ENCODE assay signal across 23 mouse cellular contexts in the genomic region with DNA sequence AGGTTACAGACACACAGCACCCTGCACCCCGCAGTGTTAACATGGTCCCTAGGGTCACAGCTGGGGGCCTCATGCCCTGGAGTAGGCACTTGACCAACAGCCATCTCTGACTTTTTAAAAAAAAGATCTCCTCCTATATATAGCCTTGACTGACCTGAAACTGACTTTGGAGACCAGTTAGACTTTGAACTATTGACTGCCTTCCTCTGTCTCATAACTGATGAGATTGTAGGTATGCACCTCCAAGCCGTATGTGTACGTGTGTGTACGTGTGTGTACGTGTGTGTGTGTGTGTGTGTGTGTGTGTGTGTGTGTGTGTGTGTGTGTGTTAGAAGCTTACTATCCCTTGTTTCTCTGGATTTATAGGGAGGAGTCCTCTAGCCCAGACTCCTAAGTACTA. TPM values are rescaled to one million over a fixed set of nuclear protein-coding genes. Genes with fewer than 3 reads are reported as not detected.
DNase-seq lines count a peak whose midpoint lies in the region; ATAC-seq and TF ChIP-seq lines count a peak whose summit lies in the region.
"Had no signal": no experiment of that assay in that cellular context is flagged by ENCODE, and none has a peak within 500 bp of the region (broad histone marks: within the 10 kb centered on the region; RNA-seq: fewer than 3 reads in every experiment).

No protein-coding gene starts in this region.

- no peaks in the 10 kb centered on the region for H3K27me3 ChIP-seq in kidney, adult 2 months (replicated peaks; ENCODE audit: control insufficient read depth, insufficient read depth, low read length)
- no peaks in the 10 kb centered on the region for H3K27me3 ChIP-seq in intestine, embryonic 16.5 days (replicated peaks; ENCODE audit: control insufficient read depth, insufficient read depth, low read length)
- no peaks in the 10 kb centered on the region for H3K27me3 ChIP-seq in limb, embryonic 12.5 days
- H3K27me3 ChIP-seq in stomach, embryonic 15.5 days (replicated peaks): no peaks in the 10 kb centered on the region
- H3K27me3 ChIP-seq: forebrain, embryonic 15.5 days; liver, embryonic 15.5 days; megakaryocyte, embryonic 14.5 days; midbrain, embryonic 15.5 days; neural tube, embryonic 15.5 days; Patski had no signal

- H3K4me3 ChIP-seq in kidney, adult 2 months (ENCODE audit: insufficient read depth, low read depth, low read length): no peak overlapping the region
- H3K4me3 ChIP-seq in intestine, embryonic 16.5 days (ENCODE audit: low read length): no peak overlapping the region
- no peak overlapping the region for H3K4me3 ChIP-seq in limb, embryonic 12.5 days (replicated peaks)
- no peak overlapping the region for H3K4me3 ChIP-seq in stomach, embryonic 15.5 days (replicated peaks)
- H3K4me3 ChIP-seq: forebrain, embryonic 15.5 days; liver, embryonic 15.5 days; megakaryocyte, embryonic 14.5 days; midbrain, embryonic 15.5 days; neural tube, embryonic 15.5 days had no signal

- peak; percentile 71 for ATAC-seq in intestine, embryonic 16.5 days
- ATAC-seq in limb, embryonic 12.5 days (ENCODE audit: insufficient number of reproducible peaks, insufficient read depth, low FRiP score, low TSS enrichment, low read depth): no peak
- ATAC-seq in stomach, embryonic 15.5 days (ENCODE audit: insufficient read depth, low FRiP score, low read depth): no peak
- ATAC-seq: forebrain, embryonic 15.5 days; inflammation-experienced regulatory T-cells, adult 6 months; midbrain, embryonic 15.5 days; Patski had no signal

- no peak for DNase-seq in kidney, adult 2 months
- DNase-seq in kidney, adult 9 months: no peak
- no peak for DNase-seq in adrenal gland, postnatal 14 days
- DNase-seq in MN1 (ENCODE audit: low spot score): no peak
- DNase-seq: adrenal gland, postnatal 10 days; cerebellum, adult 11 months; kidney, postnatal 10 days; lung, postnatal 10 days; right cerebral cortex, postnatal 25 days; thymus, postnatal 25 days had no signal

- TF ChIP-seq CTCF in kidney, adult 2 months (conservative IDR thresholded peaks at IDR 0.05; ENCODE audit: insufficient read depth, insufficient read length, low read depth, low read length): no peak

- no peak for TF ChIP-seq POLR2A in kidney, adult 2 months (IDR thresholded peaks at IDR 0.05; ENCODE audit: low read depth, low read length)

- H3K4me1 ChIP-seq in kidney, adult 2 months (ENCODE audit: control insufficient read depth, insufficient read depth, low read length): peaks cover 32% of the 10 kb centered on the region
- H3K4me1 ChIP-seq in intestine, embryonic 16.5 days (ENCODE audit: control insufficient read depth, insufficient read depth, low read length): peaks cover 30% of the 10 kb centered on the region
- peaks cover 53% of the 10 kb centered on the region for H3K4me1 ChIP-seq in limb, embryonic 12.5 days (replicated peaks)
- peaks cover 33% of the 10 kb centered on the region for H3K4me1 ChIP-seq in stomach, embryonic 15.5 days

- H3K27ac ChIP-seq in kidney, adult 2 months (ENCODE audit: insufficient read depth, low read depth, low read length): 0 out of 2 replicates have a peak overlapping the region, but pooled peaks have one; percentile 65
- H3K27ac ChIP-seq in intestine, embryonic 16.5 days (ENCODE audit: low read length): peak overlapping the region; percentile 68
- peak overlapping the region; percentile 97; the same call in 1 of the 2 replicates for H3K27ac ChIP-seq in limb, embryonic 12.5 days
- peak overlapping the region; percentile 12; the same call in 1 of the 2 replicates for H3K27ac ChIP-seq in stomach, embryonic 15.5 days
- H3K27ac ChIP-seq: forebrain, embryonic 15.5 days; liver, embryonic 15.5 days; midbrain, embryonic 15.5 days had no signal

- H3K36me3 ChIP-seq in kidney, adult 2 months (ENCODE audit: control insufficient read depth, insufficient read depth, low read length): no peaks in the 10 kb centered on the region
- H3K36me3 ChIP-seq in intestine, embryonic 16.5 days (ENCODE audit: control insufficient read depth, insufficient read depth, low read length): no peaks in the 10 kb centered on the region
- no peaks in the 10 kb centered on the region for H3K36me3 ChIP-seq in limb, embryonic 12.5 days
- no peaks in the 10 kb centered on the region for H3K36me3 ChIP-seq in stomach, embryonic 15.5 days
- H3K36me3 ChIP-seq: forebrain, embryonic 15.5 days; liver, embryonic 15.5 days; midbrain, embryonic 15.5 days; neural tube, embryonic 15.5 days had no signal

- WGBS in kidney, adult 2 months: 83% methylated on average over 5 of the region's 5 CpGs
- 64% methylated on average over 5 of the region's 5 CpGs for WGBS in intestine, embryonic 16.5 days
- WGBS in limb, embryonic 12.5 days: 87% methylated on average over 5 of the region's 5 CpGs
- 83% methylated on average over 5 of the region's 5 CpGs for WGBS in stomach, embryonic 15.5 days

- H3K9ac ChIP-seq in intestine, embryonic 16.5 days (ENCODE audit: low read depth, low read length): no peak overlapping the region
- H3K9ac ChIP-seq in limb, embryonic 12.5 days (replicated peaks): no peak overlapping the region
- no peak overlapping the region for H3K9ac ChIP-seq in stomach, embryonic 15.5 days
- H3K9ac ChIP-seq: forebrain, embryonic 15.5 days; liver, embryonic 15.5 days; midbrain, embryonic 15.5 days; neural tube, embryonic 15.5 days had no signal

- H3K4me2 ChIP-seq in intestine, embryonic 16.5 days (ENCODE audit: low read depth, low read length): peak overlapping the region; percentile 12; the same call in 1 of the 2 replicates
- H3K4me2 ChIP-seq in limb, embryonic 12.5 days: 0 out of 2 replicates have a peak overlapping the region, but pooled peaks have one; percentile 44
- no peak overlapping the region for H3K4me2 ChIP-seq in stomach, embryonic 15.5 days
- H3K4me2 ChIP-seq: forebrain, embryonic 15.5 days; liver, embryonic 15.5 days; midbrain, embryonic 15.5 days; neural tube, embryonic 15.5 days had no signal

- H3K9me3 ChIP-seq in intestine, embryonic 16.5 days (ENCODE audit: control insufficient read depth, low read length): no peaks in the 10 kb centered on the region
- H3K9me3 ChIP-seq in limb, embryonic 12.5 days: no peaks in the 10 kb centered on the region
- no peaks in the 10 kb centered on the region for H3K9me3 ChIP-seq in stomach, embryonic 15.5 days
- H3K9me3 ChIP-seq: forebrain, embryonic 15.5 days; liver, embryonic 15.5 days; megakaryocyte, embryonic 14.5 days; midbrain, embryonic 15.5 days; neural tube, embryonic 15.5 days had no signal

RNA-seq across cellular contexts. Expression of a gene that starts 43.7 kb away (rescaled TPM):
- 15.1 and 15.3 TPM in 2 replicates for polyA plus RNA-seq in kidney, adult 2 months (2012; rRNA removed)
- 17.9 and 21.7 TPM in 2 replicates for polyA plus RNA-seq in intestine, embryonic 16.5 days (2015; fragmentation: Nextera tagmentation; extraction: Ambion mirVana)
- 25.8 and 27.3 TPM in 2 replicates for polyA plus RNA-seq in limb, embryonic 12.5 days (2016; fragmentation: Nextera tagmentation; extraction: Ambion mirVana)
- 20.9 and 24.9 TPM in 2 replicates for polyA plus RNA-seq in stomach, embryonic 15.5 days (2015; fragmentation: Nextera tagmentation; extraction: Ambion mirVana)
- total RNA-seq in adrenal gland, postnatal 14 days (2021): 15.6 and 16.4 TPM in 2 replicates

RNA-seq across cellular contexts. Expression of a gene that starts 44.2 kb away (rescaled TPM):
- 165 and 166 TPM in 2 replicates for polyA plus RNA-seq in kidney, adult 2 months (2012; rRNA removed)
- polyA plus RNA-seq in intestine, embryonic 16.5 days (2015; fragmentation: Nextera tagmentation; extraction: Ambion mirVana): 173 and 183 TPM in 2 replicates
- 546 and 583 TPM in 2 replicates for polyA plus RNA-seq in limb, embryonic 12.5 days (2016; fragmentation: Nextera tagmentation; extraction: Ambion mirVana)
- 518 and 529 TPM in 2 replicates for polyA plus RNA-seq in stomach, embryonic 15.5 days (2015; fragmentation: Nextera tagmentation; extraction: Ambion mirVana)
- total RNA-seq in adrenal gland, postnatal 14 days (2021): 260 TPM in 2 replicates

RNA-seq across cellular contexts. Expression of a gene that starts 55.4 kb away (rescaled TPM):
- polyA plus RNA-seq in kidney, adult 2 months (2012; rRNA removed): 2.9 and 6.7 TPM in 2 replicates
- polyA plus RNA-seq in intestine, embryonic 16.5 days (2015; fragmentation: Nextera tagmentation; extraction: Ambion mirVana): not detected in 2 replicates
- polyA plus RNA-seq in limb, embryonic 12.5 days (2016; fragmentation: Nextera tagmentation; extraction: Ambion mirVana): 0.50 TPM in 1 of 2 replicates, not detected in the other
- polyA plus RNA-seq in stomach, embryonic 15.5 days (2015; fragmentation: Nextera tagmentation; extraction: Ambion mirVana): not detected in 2 replicates
- 0.78 TPM in 1 of 2 replicates, not detected in the other for total RNA-seq in adrenal gland, postnatal 14 days (2021)
- polyA plus RNA-seq: embryonic facial prominence, embryonic 14.5 days; forebrain, embryonic 15.5 days; heart, postnatal 0 days; hindbrain, embryonic 11.5 days; inflammation-experienced regulatory T-cells, adult 6 months; liver, embryonic 15.5 days; midbrain, embryonic 15.5 days; neural tube, embryonic 15.5 days had no signal

Comparison
In these comparisons a context has a peak if more than half of its experiments do, and no peak if none do; other contexts are left out.
1. H3K27ac ChIP-seq: peak in every context shown above with its lines; median percentile 97 in limb, embryonic 12.5 days; 68 in intestine, embryonic 16.5 days; 65 in kidney, adult 2 months; 12 in stomach, embryonic 15.5 days.